Mouse (Mus musculus) ES-Bruce4 (cell line): ENCODE measurements around the gene Olfr599. TPM values are rescaled to one million over a fixed set of nuclear protein-coding genes. Genes with fewer than 3 reads are reported as not detected.
"Not testable (repeated sequence)": the region's sequence is repeated elsewhere in the genome, so short reads cannot be mapped to it uniquely, and the experiment has no call there.

Experiments used
- H3K27ac ChIP-seq: 2 replicates; pipeline ENCODE4 v1.5.1; 2012; ENCODE audit warnings: low read length, inconsistent platforms; ENCODE audit not compliant: insufficient read depth
- H3K27me3 ChIP-seq: 2 replicates; pipeline ENCODE4 v1.6.1; 2012; ENCODE audit warnings: mild to moderate bottlenecking, low read length, inconsistent platforms; ENCODE audit not compliant: control insufficient read depth, poor library complexity, insufficient read depth, severe bottlenecking
- H3K36me3 ChIP-seq: 2 replicates; pipeline ENCODE4 v1.6.1; 2012; ENCODE audit warnings: inconsistent platforms, mild to moderate bottlenecking, low read length, moderate library complexity; ENCODE audit not compliant: control insufficient read depth, poor library complexity, insufficient read depth, severe bottlenecking
- H3K4me1 ChIP-seq: one replicate; pipeline ENCODE4 v1.8.1; 2011; ENCODE audit warnings: low read length; ENCODE audit not compliant: control insufficient read depth, insufficient read depth
- H3K4me3 ChIP-seq: 2 replicates; pipeline ENCODE4 v1.5.1; 2011; ENCODE audit warnings: low read depth, mild to moderate bottlenecking, low read length
- H3K9ac ChIP-seq: 2 replicates; pipeline ENCODE4 v1.6.1; 2012; ENCODE audit warnings: low read depth, mild to moderate bottlenecking, inconsistent platforms; ENCODE audit not compliant: poor library complexity, severe bottlenecking
- H3K9me3 ChIP-seq: replicated peaks from 2 replicates; pipeline ENCODE4 v1.6.1; 2012; ENCODE audit warnings: mild to moderate bottlenecking, low read length, inconsistent platforms; ENCODE audit not compliant: control insufficient read depth, poor library complexity, insufficient read depth, severe bottlenecking
- CTCF ChIP-seq: IDR thresholded peaks from one replicate; pipeline ENCODE4 v1.8.1; 2011; ENCODE audit warnings: low read depth, low read length
- EP300 ChIP-seq: IDR thresholded peaks from 2 replicates; pipeline ENCODE4 v1.6.1; 2011; ENCODE audit warnings: low read depth, low read length; ENCODE audit not compliant: insufficient read depth
- POLR2A ChIP-seq: IDR thresholded peaks from one replicate; pipeline ENCODE4 v1.8.1; 2011; ENCODE audit warnings: low read length; ENCODE audit not compliant: insufficient read depth
- polyA plus RNA-seq: library from polyadenylated mRNA; stranded (reverse); fragments of >200 nt; gene quantifications from 2 replicates; pipeline ENCODE4 v1.2.4, GENCODE M21; 2011; ENCODE audit warnings: low read depth; ENCODE audit not compliant: missing spikeins, insufficient read depth, insufficient read length

Olfr599 gene
- polyA plus RNA-seq, result not detected in 2 replicates

DNA sequence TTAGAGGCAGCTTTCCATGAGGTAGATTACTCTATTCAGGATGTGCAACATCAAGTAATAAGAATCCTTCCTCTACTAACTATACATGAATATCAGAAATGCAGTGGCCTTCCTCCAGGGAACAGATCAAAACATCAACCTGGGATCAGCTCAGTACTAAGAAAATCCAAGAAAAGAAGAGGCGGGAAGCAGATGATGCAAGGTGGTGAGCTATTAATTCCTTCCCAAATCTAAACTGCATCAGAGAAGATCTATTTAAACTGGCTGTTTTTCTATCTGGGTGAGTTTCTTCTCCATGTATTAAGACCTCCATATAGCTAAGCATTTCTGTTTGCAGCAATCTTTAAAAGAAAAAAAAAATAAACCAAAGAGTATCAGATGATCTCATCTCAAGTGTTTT lies at the start of gene Olfr599:
Olfr599 (plus strand) TSS at position 301 of the 400 bp plus-strand sequence.
- Histone ChIP-seq H3K27ac (no peak within 1 kb of the TSS), H3K4me1 (no peaks in the 10 kb centered on the region), H3K9ac (no peak within 1 kb of the TSS), H3K9me3 (no peaks in the 10 kb centered on the region), H3K36me3 (no peaks in the 10 kb centered on the region), H3K27me3 (no peaks in the 10 kb centered on the region), H3K4me3 (no peak within 1 kb of the TSS)
- TF ChIP-seq POLR2A, result no peak
- TF ChIP-seq EP300, result no peak
- no peak for TF ChIP-seq CTCF

DNA sequence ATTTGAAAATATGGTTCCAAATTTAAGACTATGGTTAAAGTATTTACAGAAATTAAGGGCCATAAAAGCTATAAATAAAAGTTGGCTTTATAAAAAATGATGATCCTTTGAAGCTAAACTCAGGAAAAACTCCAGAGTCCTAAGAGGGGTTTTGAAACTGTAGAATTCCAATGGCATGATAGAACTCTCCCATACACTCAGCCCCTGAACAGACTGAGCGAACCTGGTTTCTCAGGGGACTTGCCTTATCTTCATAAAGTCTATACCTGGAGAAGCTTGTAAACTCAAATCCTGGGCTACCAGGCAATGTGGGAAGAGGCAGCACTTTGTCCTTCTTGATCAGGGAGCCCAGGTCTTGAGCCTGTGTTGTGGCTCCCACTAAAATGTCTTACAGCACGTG lies 30.4 kb upstream of the Olfr599 start, which contains the start of gene Olfr596:
Olfr596 (plus strand) TSS at position 301 of the 400 bp plus-strand sequence.
- H3K4me1 ChIP-seq, H3K27me3 ChIP-seq, H3K27ac ChIP-seq, H3K36me3 ChIP-seq, H3K4me3 ChIP-seq, H3K9ac ChIP-seq, H3K9me3 ChIP-seq: not testable (repeated sequence)

DNA sequence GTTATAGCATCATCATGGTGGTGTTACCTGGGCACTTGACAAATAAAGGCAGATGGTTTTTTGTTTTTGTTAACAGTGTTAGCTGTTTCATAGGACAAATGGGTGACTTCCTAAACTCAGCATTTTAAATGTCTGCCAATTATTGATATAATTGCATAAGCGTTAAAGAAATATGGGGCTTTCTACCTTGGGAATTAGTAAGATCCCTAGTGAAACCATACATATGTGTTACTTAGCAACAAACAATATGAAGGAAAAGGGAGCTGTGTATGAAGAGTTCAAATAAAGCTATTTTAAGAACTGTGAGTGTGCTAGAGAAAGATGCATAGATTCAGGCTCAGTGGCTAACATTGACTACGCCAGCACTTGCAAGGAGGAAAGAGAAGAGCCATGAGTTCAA lies 19.7 kb upstream of the Olfr599 start, which contains the start of gene Olfr597:
Olfr597 (plus strand) TSS at position 301 of the 400 bp plus-strand sequence.
- not testable (repeated sequence) for H3K9ac ChIP-seq, H3K4me3 ChIP-seq, H3K9me3 ChIP-seq, H3K4me1 ChIP-seq, H3K27ac ChIP-seq, H3K27me3 ChIP-seq, H3K36me3 ChIP-seq

DNA sequence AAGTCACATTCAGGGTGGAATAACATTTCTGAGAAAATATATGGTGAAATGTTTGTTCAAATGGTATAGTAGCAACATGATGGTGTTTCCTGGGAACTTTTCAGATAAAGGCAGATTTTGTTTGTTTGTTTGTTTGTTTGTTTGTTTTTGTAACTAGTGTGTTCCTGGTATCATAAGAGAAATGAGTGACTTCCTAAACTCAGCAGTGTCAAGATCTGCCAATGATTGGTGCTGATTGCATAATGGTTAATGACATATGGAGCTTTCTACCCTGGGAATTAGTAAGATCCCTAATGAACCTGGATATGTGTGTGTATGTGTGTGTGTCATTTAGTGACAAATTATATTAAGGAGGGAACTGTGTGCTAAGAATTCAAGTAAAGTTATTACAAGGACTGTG lies 12.4 kb upstream of the Olfr599 start, which contains the start of gene Olfr598:
Olfr598 (plus strand) TSS at position 301 of the 400 bp plus-strand sequence.
- no peak for TF ChIP-seq EP300
- no peak for TF ChIP-seq CTCF
- no peak for TF ChIP-seq POLR2A
- no peak within 1 kb of the TSS for H3K9ac ChIP-seq
- H3K36me3 ChIP-seq, result no peaks in the 10 kb centered on the region
- no peak within 1 kb of the TSS for H3K27ac ChIP-seq
- H3K4me1 ChIP-seq, result no peaks in the 10 kb centered on the region
- no peaks in the 10 kb centered on the region for H3K27me3 ChIP-seq
- H3K4me3 ChIP-seq, result no peak within 1 kb of the TSS
- no peaks in the 10 kb centered on the region for H3K9me3 ChIP-seq

DNA sequence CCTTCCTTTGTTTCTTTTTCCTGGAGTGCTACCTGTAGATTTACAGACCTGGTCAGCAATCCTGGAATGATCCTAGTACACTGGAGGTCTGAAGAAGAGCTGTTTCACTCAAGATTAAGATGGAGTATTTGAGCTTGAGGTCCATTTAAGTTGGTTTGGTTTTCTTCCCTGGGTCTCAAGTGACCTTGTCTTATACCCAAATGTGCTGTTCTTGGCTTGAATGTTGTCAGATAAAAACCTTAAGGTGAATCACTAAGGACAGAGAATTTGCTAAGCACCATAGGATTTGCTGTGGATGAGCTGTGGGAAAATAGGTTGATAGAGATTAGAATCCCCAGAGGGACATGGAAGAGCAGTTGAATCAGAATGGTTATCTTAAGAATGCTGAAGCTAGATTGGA lies 13.9 kb downstream of the Olfr599 start, which contains the start of gene Olfr600:
Olfr600 (minus strand) TSS at position 101 of the 400 bp plus-strand sequence.
- no peaks in the 10 kb centered on the region for H3K27me3 ChIP-seq
- no peak for TF ChIP-seq CTCF
- no peak for TF ChIP-seq EP300
- TF ChIP-seq POLR2A, result no peak

DNA sequence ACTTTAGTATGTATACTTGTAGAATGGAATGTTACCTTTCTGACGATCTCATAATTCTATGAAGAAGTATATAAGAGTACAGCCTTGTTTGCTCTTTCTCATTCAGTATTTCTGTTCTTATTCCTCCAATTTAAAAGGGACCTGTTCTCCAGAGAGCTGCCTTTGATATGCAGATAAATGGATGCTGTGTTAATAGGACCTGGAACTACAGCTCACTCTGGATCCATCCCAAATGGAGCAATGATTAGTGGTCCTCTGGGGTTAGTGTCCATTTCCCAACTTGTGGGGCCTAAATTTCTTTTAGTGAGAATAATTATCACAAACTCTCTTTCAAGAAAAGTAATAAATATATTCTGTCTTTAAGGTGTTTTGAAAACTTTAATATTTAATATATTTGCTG lies 26.8 kb downstream of the Olfr599 start, which contains the start of gene Olfr601:
Olfr601 (minus strand) TSS at position 101 of the 400 bp plus-strand sequence.
- TF ChIP-seq POLR2A, result no peak
- no peak for TF ChIP-seq CTCF
- TF ChIP-seq EP300, result no peak
- H3K9ac ChIP-seq, result no peak within 1 kb of the TSS
- no peaks in the 10 kb centered on the region for H3K4me1 ChIP-seq
- no peak within 1 kb of the TSS for H3K27ac ChIP-seq
- H3K4me3 ChIP-seq, result no peak within 1 kb of the TSS
- H3K36me3 ChIP-seq, result no peaks in the 10 kb centered on the region
- H3K27me3 ChIP-seq, result no peaks in the 10 kb centered on the region
- H3K9me3 ChIP-seq, result no peaks in the 10 kb centered on the region

More for the DNA sequence above, 13.9 kb downstream of the Olfr599 start, which contains the start of gene Olfr600:
- Histone ChIP-seq H3K4me3 (no peak within 1 kb of the TSS), H3K4me1 (no peaks in the 10 kb centered on the region), H3K9ac (no peak within 1 kb of the TSS), H3K36me3 (no peaks in the 10 kb centered on the region), H3K27ac (no peak within 1 kb of the TSS), H3K9me3 (no peaks in the 10 kb centered on the region)
